Mouse (Mus musculus) neural tube, embryonic 14.5 days (tissue): ENCODE data around the gene Klhl33. TPM values are rescaled to one million over a fixed set of nuclear protein-coding genes. Genes with fewer than 3 reads are reported as not detected.

Experiments used
- polyA plus RNA-seq: library from polyadenylated mRNA; unstranded; fragments of >200 nt; fragmentation: Nextera tagmentation; extraction: Ambion mirVana; gene quantifications from 2 replicates; pipeline ENCODE4 v1.2.1, GENCODE M21; 2014

Gene Klhl33
- polyA plus RNA-seq, 1 experiment from 2014 or later: 2.5 TPM

Other genes with a start within 250 kb of the Klhl33 start
- gene Olfr747, start 204.3 kb downstream of the Klhl33 start, polyA plus RNA-seq: not detected in 2 replicates
- not detected in 2 replicates for gene Olfr748, start 190.1 kb downstream of the Klhl33 start, polyA plus RNA-seq
- not detected in 2 replicates for gene Olfr749, start 152.4 kb downstream of the Klhl33 start, polyA plus RNA-seq
- gene Ttc5, start 112.0 kb downstream of the Klhl33 start, polyA plus RNA-seq: 118 and 131 TPM in 2 replicates
- not detected in 2 replicates for gene Ccnb1ip1, start 89.8 kb downstream of the Klhl33 start, polyA plus RNA-seq
- 43.7 and 51.5 TPM in 2 replicates for gene Parp2, start 89.7 kb downstream of the Klhl33 start, polyA plus RNA-seq
- 3.1 and 6.1 TPM in 2 replicates for gene Tep1, start 26.9 kb downstream of the Klhl33 start, polyA plus RNA-seq
- gene Osgep, start 27.4 kb upstream of the Klhl33 start, polyA plus RNA-seq: 110 TPM in 2 replicates
- gene Apex1, start 27.5 kb upstream of the Klhl33 start, polyA plus RNA-seq: 166 and 180 TPM in 2 replicates
- 68.4 and 98.6 TPM in 2 replicates for gene Pip4p1, start 33.3 kb upstream of the Klhl33 start, polyA plus RNA-seq
- 15.4 and 22.8 TPM in 2 replicates for gene Pnp, start 33.6 kb upstream of the Klhl33 start, polyA plus RNA-seq
- not detected in 2 replicates for gene Gm49342, start 47.0 kb upstream of the Klhl33 start, polyA plus RNA-seq
- 0.46 and 0.51 TPM in 2 replicates for gene Pnp2, start 58.5 kb upstream of the Klhl33 start, polyA plus RNA-seq
- gene Rnase10, start 110.2 kb upstream of the Klhl33 start, polyA plus RNA-seq: 0.17 TPM in 1 of 2 replicates, not detected in the other
- gene Rnase9, start 144.4 kb upstream of the Klhl33 start, polyA plus RNA-seq: not detected in 2 replicates
- not detected in 2 replicates for gene Rnase11, start 152.7 kb upstream of the Klhl33 start, polyA plus RNA-seq
- not detected in 2 replicates for gene Rnase12, start 160.2 kb upstream of the Klhl33 start, polyA plus RNA-seq
- gene Olfr750, start 176.9 kb upstream of the Klhl33 start, polyA plus RNA-seq: not detected in 2 replicates
- gene Rnase4, start 193.6 kb upstream of the Klhl33 start, polyA plus RNA-seq: 12.2 and 17.6 TPM in 2 replicates
- gene Ang, start 193.6 kb upstream of the Klhl33 start, polyA plus RNA-seq: 2.7 and 2.9 TPM in 2 replicates
- gene Eddm3b, start 216.9 kb upstream of the Klhl33 start, polyA plus RNA-seq: not detected in 2 replicates
- gene Rnase6, start 226.4 kb upstream of the Klhl33 start, polyA plus RNA-seq: 0.50 TPM in 1 of 2 replicates, not detected in the other
- 1.1 and 1.2 TPM in 2 replicates for gene Rnase1, start 249.3 kb upstream of the Klhl33 start, polyA plus RNA-seq